Mouse (Mus musculus) neutrophil, adult 5-6 weeks (primary cell): ENCODE results near the gene Gclc. TPM values are rescaled to one million over a fixed set of nuclear protein-coding genes. Genes with fewer than 3 reads are reported as not detected.

ENCODE experiments used
- ATAC-seq: fragments of 151-379, 151-347 bp; 2 replicates; pipeline ENCODE4 v1.8.0; 2017; ENCODE audit warnings: mild to moderate bottlenecking, moderate TSS enrichment; ENCODE audit not compliant: insufficient number of reproducible peaks, poor library complexity, low FRiP score, severe bottlenecking; ENCODE audit errors: extremely low read depth
- total RNA-seq: library from RNA; stranded (forward); fragments of 200-1000 nt; gene quantifications from 2 replicates; pipeline ENCODE4 v1.2.3, GENCODE M21; 2017

Gclc gene
- total RNA-seq, 1 experiment from 2014 or later: 25.8 TPM

- ATAC-seq: peak; percentile 82
Measured at GRCm38 (mm10) chr9:77828531-77828965, 74.2 kb downstream of the Gclc start.

- peak; percentile 53; the same call in 1 of the 2 replicates for ATAC-seq
Measured at GRCm38 (mm10) chr9:77834259-77834993, 80.1 kb downstream of the Gclc start.

- ATAC-seq: no peak
Measured at GRCm38 (mm10) chr9:77835122-77835521, 80.8 kb downstream of the Gclc start.

- ATAC-seq: no peak
Measured at GRCm38 (mm10) chr9:77835756-77836155, 81.4 kb downstream of the Gclc start.

DNA sequence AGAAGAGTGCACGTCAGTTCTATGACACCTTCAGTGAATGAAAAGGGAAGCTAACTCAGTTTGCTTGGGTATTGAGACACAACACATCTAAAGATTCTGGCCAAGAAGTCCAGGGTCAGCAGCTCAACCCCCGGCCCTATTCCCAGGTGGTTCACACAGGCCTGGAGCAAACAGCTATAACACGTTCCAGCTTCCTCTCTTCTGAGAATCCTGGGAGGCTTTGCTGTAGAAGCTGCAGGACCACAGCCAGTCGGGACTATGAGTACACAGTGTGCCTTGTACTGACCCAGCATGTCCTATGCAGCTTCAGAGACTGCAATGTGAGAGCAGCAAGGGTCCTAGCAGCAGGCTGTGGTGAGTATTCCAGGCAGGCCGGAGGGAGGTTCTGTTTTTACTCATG is 84.3 kb downstream of the Gclc start:
- no peak for ATAC-seq

Other genes starting within 250 kb of the Gclc start
- 9.3 and 11.8 TPM in 2 replicates for gene Lrrc1, start 209.7 kb upstream of the Gclc start, total RNA-seq
- gene Klhl31, start 118.0 kb upstream of the Gclc start, total RNA-seq: not detected in 2 replicates
- 54.6 and 61.9 TPM in 2 replicates for gene Elovl5, start 162.8 kb downstream of the Gclc start, total RNA-seq